Mouse (Mus musculus): ENCODE results near the gene Arl6.

The Arl6 gene

DNA sequence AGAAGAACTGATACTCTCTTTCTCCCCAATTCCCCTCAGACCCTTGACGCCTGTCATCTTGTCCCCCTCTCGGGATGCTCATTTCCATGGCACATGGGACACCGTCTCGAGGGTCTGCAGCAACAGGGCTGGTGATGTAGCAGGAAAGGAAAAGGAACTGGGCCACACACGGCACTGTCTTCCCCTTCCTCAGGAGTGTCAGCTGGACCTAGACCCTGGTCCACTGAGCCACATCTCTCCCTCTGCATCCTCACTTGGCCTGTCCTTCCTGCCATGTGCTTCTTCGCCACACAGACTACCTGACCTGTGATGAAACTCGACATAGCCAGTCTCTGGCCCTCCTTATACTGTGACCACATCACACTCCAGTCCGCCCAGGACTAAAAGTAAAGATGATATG lies 52.3 kb downstream of the Arl6 start:
- DNase-seq = no peak

GRCm38 (mm10) chr16:59586276-59586675 lies 52.9 kb downstream of the Arl6 start:
- no peak for DNase-seq

GRCm38 (mm10) chr16:59585706-59586244 lies 53.4 kb downstream of the Arl6 start:
- no peak for DNase-seq

DNA sequence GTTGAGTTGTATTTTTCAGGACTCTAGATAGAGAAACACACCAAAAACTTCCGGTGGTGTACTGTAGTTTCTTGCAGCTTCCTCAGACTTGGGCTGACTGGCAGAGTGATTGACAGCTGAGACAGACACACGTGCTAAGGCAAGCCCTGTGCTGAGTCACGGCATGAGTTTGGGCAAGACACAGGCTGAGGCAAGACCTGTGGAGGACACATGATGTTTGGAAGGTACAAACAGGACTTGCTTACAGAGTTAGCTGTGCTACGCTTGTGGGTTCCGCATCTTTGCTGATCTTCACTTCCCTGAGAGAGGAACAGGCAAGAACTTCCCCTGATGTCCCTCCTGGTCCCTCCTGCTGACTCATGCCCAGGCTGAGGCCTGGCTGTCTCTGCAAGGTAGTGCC lies 55.7 kb downstream of the Arl6 start:
- DNase-seq = no peak

DNA sequence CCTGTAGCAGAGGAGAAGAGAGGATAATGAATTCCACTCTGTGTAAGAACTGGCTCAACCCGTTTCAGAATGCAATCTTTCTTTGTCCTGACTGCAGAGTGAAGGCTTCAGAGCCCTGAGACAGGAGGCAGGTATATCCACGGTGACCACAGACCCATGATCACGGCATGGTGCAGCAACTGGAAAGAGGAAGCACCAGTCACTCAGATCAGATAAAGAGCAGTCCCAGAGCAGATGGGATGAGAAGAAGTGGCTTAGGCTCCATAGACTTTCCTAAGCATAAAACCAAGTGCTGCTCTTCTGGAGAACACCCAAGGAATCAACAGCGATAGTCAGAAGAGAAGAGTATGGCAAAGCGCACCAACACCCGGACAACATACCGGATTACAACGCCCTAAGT lies 60.0 kb downstream of the Arl6 start:
- DNase-seq = no peak

GRCm38 (mm10) chr16:59573961-59574360 lies 65.2 kb downstream of the Arl6 start:
- DNase-seq = no peak

DNA sequence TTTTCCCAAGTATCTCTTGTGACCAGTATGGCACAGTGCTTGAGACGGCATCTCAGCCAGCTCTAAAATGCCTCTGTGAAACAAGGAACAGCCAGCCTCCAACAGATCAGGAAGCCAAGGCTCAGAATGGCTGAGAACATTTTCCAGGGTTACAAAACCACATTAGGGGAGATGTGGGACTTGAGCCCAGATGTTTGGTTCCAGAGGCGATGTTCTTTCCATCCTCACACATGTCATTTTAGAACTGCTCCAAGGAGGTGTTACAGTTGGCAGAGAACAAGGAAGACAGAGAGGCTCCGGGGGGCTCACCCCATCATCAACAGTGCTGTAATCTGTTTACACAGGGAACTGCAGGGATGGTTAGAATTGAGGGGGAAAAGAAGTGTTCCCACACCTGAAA lies 66.5 kb downstream of the Arl6 start:
- no peak for DNase-seq

DNA sequence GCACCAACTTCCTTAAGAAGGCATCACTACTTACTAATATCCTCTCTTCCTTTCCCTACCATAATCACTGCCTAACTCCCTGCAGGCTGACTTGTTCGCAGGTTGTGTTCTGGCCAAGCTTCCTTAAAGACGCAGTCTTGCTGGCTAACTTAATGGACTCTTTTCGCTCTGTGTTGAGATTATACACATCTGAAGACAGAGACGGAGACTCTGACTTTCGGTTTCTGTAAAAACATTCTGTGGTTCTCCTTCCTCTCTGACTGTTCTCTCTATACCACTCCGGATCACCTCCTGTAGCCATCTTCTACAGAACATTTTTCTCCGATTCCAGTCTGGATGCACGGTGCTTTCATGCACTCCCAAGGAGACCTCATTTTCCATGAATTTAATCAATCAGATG lies 68.4 kb downstream of the Arl6 start:
- no peak for DNase-seq

- no peak for DNase-seq
Measured at GRCm38 (mm10) chr16:59569837-59570236, 69.4 kb downstream of the Arl6 start.

GRCm38 (mm10) chr16:59567721-59568381 lies 71.3 kb downstream of the Arl6 start:
- no peak for DNase-seq

GRCm38 (mm10) chr16:59566437-59566836 lies 72.8 kb downstream of the Arl6 start:
- DNase-seq = no peak

DNA sequence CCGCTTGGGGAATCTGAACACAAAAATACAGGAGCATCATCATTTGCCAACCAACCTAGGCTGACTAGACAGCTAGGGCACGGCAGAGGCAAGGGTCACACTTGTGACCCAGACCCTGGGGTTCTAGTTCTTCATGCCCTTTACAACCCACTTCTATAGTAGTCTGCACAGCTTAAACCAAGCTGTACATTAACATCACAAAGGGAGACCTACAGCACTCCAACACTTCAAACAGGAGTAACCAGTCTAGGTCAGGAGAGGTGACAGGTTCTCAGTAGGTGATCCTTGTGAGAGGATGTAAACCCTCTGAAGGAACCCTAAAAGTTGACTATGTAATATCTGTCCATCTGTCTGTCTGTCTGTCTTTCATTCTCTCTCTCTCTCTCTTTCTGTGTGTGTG lies 73.6 kb downstream of the Arl6 start:
- DNase-seq = no peak

DNA sequence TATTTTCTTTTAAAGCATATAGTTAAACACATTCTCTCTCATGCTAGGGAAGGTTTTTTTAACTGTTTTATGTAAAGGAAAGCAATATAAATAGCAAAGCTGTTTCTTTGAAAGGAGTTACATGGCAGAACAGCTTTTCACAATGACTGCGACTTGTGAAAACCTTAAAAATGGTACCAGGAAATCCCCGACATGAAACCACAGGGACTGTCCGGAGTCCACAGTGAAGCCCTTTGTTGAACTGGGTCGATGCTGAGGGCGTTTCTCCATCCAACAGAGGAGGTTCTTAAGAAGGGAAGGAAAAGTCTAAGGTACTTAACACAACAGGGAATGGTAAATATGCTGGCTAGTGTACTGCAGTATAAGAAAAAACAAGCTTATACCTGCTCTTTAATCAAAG lies 75.2 kb downstream of the Arl6 start:
- no peak for DNase-seq

Measured in kidney, adult 18-20 months (tissue).